Mouse (Mus musculus) embryo, embryonic 11 days (tissue): ENCODE measurements at regions not wholly inside any gene's neighbourhood (a gene's known extent, or its start where the extent isn't known, plus 50 kb on each side); places are given as distances from the start of the nearest gene placed in this dataset.

Experiments
- DNase-seq: peaks from one replicate; pipeline ENCODE4 v3.0.0-alpha.2; 2015

- DNase-seq: no peak
Measured at GRCm38 (mm10) chr8:89903346-89903745, 444.8 kb downstream of the Tox3 start.

GRCm38 (mm10) chr8:89872768-89873167, 475.4 kb downstream of the Tox3 start:
- DNase-seq: peak; percentile 12

- no peak for DNase-seq
Measured at GRCm38 (mm10) chr8:89871966-89872365, 476.2 kb downstream of the Tox3 start.

GRCm38 (mm10) chr8:89859813-89860212, 488.3 kb downstream of the Tox3 start:
- DNase-seq: no peak

- no peak for DNase-seq
Measured at GRCm38 (mm10) chr8:89858706-89859385, 489.3 kb downstream of the Tox3 start.

- no peak for DNase-seq
Measured at GRCm38 (mm10) chr8:89855556-89855955, 492.6 kb downstream of the Tox3 start.

- peak; percentile 74 for DNase-seq
Measured at GRCm38 (mm10) chr8:89850209-89850796, 497.8 kb downstream of the Tox3 start.

- peak; percentile 73 for DNase-seq
Measured at GRCm38 (mm10) chr8:89849416-89850208, 498.5 kb downstream of the Tox3 start.

- DNase-seq: no peak
Measured at GRCm38 (mm10) chr8:89838494-89838893, 509.6 kb downstream of the Tox3 start.

- DNase-seq: peak; percentile 21
Measured at GRCm38 (mm10) chr8:89833715-89834114, 514.4 kb downstream of the Tox3 start.

- no peak for DNase-seq
Measured at GRCm38 (mm10) chr8:89824586-89824985, 523.6 kb downstream of the Tox3 start.

GRCm38 (mm10) chr8:89823631-89824030, 524.5 kb downstream of the Tox3 start:
- DNase-seq: peak; percentile 36

GRCm38 (mm10) chr8:89812036-89812711, 536.0 kb downstream of the Tox3 start:
- no peak for DNase-seq

GRCm38 (mm10) chr8:89788296-89788695, 559.8 kb downstream of the Tox3 start:
- DNase-seq: no peak

GRCm38 (mm10) chr8:89787050-89787905, 560.9 kb downstream of the Tox3 start:
- DNase-seq: no peak

- DNase-seq: peak; percentile 79
Measured at GRCm38 (mm10) chr8:89785011-89785410, 563.1 kb downstream of the Tox3 start.

- DNase-seq: no peak
Measured at GRCm38 (mm10) chr8:89783311-89783710, 564.8 kb downstream of the Tox3 start.

GRCm38 (mm10) chr8:89766387-89766786, 581.8 kb downstream of the Tox3 start:
- no peak for DNase-seq

GRCm38 (mm10) chr8:89759531-89759930, 588.6 kb downstream of the Tox3 start:
- no peak for DNase-seq

GRCm38 (mm10) chr8:89758695-89759094, 589.4 kb downstream of the Tox3 start:
- DNase-seq: no peak

GRCm38 (mm10) chr8:89755951-89756350, 592.2 kb downstream of the Tox3 start:
- no peak for DNase-seq

- DNase-seq: no peak
Measured at GRCm38 (mm10) chr8:89751201-89751600, 596.9 kb downstream of the Tox3 start.
